Mouse (Mus musculus) adrenal gland, postnatal 14 days (tissue): ENCODE data around the gene Pomgnt2. TPM values are rescaled to one million over a fixed set of nuclear protein-coding genes. Genes with fewer than 3 reads are reported as not detected.

Source experiments
- DNase-seq: peaks from one replicate; pipeline ENCODE4 v3.0.0; 2021; ENCODE audit warnings: mixed read lengths
- total RNA-seq: library from RNA; stranded (reverse); gene quantifications from 2 replicates; pipeline ENCODE4 v1.2.3, GENCODE M21; 2021

Gene Pomgnt2
- total RNA-seq, 1 experiment from 2014 or later = 12.6 TPM

- no peak for DNase-seq
These were observed 16.7 kb upstream of the Pomgnt2 start for GRCm38 (mm10) chr9:122013629-122014028.

- no peak for DNase-seq
These were observed 15.9 kb upstream of the Pomgnt2 start for GRCm38 (mm10) chr9:122012816-122013215.

DNA sequence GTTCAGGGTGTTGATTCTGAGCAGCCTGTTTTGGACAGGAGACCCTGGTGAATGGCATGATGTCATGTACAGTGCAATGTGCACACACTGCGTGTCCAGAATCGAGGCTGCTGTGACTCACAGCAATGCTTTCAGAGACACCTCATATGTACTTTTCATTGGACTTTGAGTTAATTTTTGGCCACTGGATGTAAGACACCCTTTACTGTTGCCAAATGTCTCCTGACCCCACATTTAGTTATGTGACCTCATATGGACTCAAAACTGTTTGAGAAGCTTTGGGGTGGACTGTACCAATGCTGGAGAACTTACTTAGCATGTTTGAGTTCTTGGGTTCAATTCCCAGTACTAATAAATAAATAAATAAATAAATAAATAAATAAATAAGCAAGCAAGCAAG, 13.8 kb upstream of the Pomgnt2 start:
- DNase-seq = no peak

DNA sequence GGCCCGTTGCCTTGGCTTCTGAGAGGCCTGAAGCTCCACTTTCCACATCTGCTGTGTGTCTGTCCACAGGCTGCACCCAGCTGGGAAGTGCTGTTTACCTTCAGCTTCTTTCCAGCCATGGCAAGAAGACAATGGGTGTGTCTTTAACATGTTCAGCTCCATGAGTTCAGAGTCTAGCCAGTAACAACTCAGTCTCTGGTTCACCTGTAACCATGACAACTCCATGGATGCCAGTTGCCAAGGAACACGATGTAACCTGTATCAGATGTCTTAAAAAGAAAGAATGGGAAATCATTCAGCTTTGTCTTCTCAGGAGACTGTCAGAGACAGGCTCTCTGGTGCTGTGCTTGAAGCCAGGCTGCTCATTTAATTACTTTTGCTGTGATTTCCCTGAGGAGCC, 12.0 kb upstream of the Pomgnt2 start:
- no peak for DNase-seq

GRCm38 (mm10) chr9:122006609-122007008, 9.7 kb upstream of the Pomgnt2 start:
- peak; percentile 71 for DNase-seq

DNA sequence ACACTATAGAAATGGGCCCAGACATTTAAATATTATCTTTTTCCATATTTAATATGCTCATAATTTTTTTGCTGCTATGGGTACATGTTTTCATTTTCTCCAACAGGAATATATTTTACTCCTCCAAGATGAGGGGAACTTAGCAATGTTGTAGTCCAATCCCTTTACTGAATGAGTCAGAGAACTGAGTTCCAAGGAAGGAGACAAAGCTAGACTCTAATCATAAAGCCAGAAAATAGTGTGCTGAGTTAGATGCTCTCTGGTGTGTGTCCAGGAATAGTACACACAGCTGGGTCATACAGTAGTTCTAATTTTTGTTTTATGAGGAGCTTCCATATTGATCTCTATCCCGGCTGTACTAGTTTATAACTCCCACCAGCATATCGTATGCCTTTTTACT, 9.3 kb upstream of the Pomgnt2 start:
- no peak for DNase-seq

DNA sequence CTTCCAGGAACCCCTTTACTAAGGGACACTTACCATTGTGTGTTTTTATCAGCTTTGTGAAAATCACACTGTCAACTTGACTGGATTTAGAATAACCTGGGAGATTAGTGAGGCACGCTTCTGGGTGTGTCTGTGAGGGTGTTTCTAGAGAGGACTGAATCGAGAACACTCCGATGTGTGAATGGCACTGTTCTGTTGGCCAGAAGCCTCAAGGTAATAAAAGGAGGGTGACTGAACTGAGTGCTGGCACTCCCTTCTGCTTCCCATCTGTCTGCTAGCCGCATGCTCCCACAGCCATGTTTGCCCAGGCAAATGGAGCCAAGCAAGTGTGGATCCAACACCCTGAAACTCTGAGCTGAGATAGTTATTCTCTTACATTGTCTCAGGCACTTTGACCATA, 1.1 kb upstream of the Pomgnt2 start:
- DNase-seq = no peak

- peak; percentile 91 for DNase-seq
These were observed 1.3 kb downstream of the Pomgnt2 start for GRCm38 (mm10) chr9:121995508-121996131.

GRCm38 (mm10) chr9:121995077-121995476, 1.8 kb downstream of the Pomgnt2 start:
- no peak for DNase-seq

GRCm38 (mm10) chr9:121993047-121993446, 3.9 kb downstream of the Pomgnt2 start:
- no peak for DNase-seq

- no peak for DNase-seq
These were observed 5.9 kb downstream of the Pomgnt2 start for GRCm38 (mm10) chr9:121991041-121991440.

GRCm38 (mm10) chr9:121989536-121989935, 7.4 kb downstream of the Pomgnt2 start:
- no peak for DNase-seq

DNA sequence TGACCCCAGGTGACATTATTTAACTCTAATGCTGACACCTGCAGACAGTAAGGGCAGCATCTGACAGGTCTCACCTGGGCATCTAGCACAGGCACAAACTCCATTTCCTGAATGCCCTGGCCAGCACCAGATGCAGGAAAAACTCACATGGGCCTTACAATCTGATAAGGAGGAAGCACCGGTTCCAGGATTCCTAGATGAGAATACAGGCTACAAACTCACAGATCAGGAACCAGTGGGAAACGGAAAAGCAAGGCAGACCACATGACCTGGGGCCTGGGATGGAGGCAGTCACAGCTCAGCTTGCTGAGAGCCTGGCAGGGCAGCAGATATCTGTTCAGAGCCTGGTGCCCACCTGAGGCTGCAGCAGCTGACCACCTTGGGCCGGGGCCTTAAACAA, 8.0 kb downstream of the Pomgnt2 start:
- DNase-seq = no peak

GRCm38 (mm10) chr9:121984465-121985461, 12.1 kb downstream of the Pomgnt2 start:
- peak; percentile 79 for DNase-seq

DNA sequence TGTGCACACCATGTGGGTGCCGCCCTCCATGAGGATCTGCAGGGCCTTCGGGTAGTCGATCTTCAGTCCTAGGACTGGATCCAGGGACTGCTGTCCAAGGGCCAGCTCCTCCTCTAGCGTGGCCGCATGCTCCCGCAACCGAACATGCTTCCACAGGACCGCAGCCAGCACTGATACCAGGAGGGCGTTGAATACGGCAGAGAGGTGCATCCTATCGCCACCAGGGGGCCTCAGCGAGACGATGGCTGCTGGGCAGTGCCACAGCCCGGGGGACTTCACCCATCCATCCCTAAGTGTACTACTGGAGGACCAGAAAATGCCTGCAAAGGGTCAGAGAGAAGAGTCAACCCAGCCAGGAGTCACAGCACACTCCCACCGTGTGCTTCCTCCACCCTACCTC, 13.4 kb downstream of the Pomgnt2 start:
- DNase-seq = peak; percentile 91

DNA sequence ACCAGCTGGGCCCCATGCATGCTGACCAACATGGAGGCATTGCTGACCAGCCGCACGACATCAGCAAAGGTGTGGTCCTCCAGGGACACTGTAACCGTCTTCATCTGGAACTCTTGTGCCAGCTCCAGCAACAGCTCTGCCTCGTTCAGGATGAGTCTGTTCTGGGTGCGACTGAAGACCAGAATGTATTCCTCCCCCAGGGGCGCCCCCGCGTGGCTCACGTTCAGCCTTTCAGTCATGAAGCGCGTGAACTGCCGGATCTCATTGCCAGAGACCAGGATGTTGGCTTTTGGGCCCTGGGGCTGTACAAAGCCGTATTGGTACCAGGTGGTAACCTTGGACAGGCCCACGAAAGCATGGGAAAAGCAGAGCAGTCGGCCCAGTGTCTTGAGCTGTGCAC, 14.2 kb downstream of the Pomgnt2 start:
- no peak for DNase-seq

- DNase-seq = no peak
These were observed 14.7 kb downstream of the Pomgnt2 start for GRCm38 (mm10) chr9:121982214-121982613.

DNA sequence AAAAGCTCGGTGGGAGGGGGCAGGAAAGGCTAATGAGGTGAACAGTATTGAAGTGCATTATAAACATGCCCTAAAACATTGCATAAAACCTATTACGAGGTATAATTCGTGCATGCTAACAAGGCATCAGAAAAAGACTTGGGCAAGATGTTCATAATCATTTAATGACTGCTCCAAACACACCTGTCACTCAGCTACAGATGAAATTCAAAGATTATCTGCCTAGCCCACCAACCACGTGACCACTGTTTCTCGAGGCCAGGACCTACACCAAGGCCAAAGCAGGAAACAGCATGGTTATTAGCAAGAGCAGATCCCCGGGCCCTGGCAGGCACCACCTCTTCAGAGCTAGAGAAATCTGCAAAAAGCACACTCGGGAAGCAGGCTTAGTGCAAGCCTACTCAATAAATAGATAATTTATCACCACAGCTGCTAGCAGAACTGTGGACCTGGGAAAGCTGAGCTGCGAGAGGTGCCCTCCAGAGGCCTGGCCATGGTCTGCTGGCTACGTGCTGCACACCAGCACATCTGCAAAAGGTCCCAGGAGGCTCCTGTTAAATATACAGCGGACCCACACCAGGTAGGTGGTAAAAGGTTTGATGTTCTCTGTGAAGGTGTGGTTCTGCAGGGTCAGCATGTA, 15.3 kb downstream of the Pomgnt2 start:
- no peak for DNase-seq

DNA sequence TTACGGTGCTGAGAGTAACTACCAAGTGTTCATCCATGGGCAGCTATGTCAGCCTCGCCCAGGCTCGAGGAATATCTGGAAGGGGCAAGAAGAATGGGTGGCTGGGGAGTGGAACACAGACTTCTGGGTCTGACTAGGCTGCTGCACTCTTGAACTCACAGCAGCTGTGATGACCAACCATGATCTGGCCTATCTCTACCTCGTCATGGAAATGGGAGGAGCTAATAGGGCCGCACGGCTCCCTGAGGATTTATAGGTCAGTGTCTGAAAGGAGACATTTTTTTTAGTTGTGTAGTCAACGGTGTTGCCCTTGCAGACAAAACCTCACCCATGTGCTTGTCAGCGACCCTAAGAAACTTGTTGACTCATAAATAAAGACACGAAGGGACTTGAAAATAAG, 15.9 kb downstream of the Pomgnt2 start:
- no peak for DNase-seq

- DNase-seq = peak; percentile 45
These were observed 21.6 kb downstream of the Pomgnt2 start for GRCm38 (mm10) chr9:121975321-121975720.

DNA sequence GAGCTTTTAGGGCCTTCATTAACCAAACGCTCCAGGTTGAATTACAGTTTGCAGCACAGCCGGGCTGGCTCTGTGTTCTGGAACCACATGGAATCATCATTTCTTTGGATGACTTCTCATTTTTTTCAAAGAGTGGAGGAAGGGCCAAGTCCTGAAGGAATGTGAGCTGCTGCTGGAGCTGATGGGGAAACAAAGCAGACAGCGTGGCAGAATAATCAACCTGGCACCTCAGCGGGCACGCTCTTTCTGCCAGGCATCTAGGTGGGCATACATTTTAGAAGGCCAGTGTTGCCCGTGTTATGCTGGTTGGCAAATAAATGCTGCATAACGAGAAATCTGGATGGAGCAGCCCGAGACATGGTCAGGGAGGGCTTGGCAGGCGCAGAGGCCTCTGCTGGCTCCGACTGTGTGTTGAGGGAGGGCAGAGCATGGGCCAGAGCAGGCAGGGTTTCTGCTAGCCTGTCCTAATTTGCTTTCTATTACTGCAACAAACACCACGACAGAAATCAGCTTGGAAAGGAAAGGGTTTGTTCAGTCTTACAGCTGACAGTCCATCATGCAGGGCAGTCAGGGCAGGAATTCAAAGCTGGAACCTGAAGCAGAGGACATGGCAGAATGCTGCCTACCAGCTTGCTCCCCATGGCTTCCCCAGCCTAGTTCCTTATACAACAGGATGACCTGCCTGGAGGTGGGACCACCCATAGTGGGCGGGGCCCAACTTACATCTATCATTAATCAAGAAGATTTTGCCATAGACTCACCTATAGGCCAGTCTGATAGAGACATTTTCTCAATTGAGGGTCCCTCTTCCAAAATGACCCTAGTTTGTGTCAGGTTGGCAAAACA, 22.5 kb downstream of the Pomgnt2 start:
- no peak for DNase-seq

DNA sequence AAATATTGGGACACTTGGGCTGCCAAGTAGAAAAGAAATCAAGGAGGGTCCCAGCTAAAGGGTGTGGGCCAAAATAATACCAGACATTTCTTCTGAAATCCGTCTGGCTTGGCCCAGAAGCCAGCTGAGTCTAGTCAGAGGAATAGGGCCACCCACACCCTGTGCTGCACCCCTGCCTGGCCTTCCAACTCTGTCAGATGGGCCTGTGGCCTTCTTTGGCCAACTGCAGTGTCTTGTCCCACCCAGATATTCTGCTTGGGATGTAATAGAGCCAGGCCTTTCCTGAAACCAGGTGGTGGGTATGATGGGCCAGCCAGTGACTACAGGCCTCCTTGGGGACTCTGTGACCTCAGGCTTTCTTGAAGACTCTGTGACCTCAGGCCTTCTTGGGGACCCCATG, 23.7 kb downstream of the Pomgnt2 start:
- no peak for DNase-seq
